Mouse (Mus musculus) ES-Bruce4 (cell line): ENCODE measurements around the gene Nuf2. TPM values are rescaled to one million over a fixed set of nuclear protein-coding genes. Genes with fewer than 3 reads are reported as not detected.

ENCODE experiments used
- H3K27ac ChIP-seq: 2 replicates; pipeline ENCODE4 v1.5.1; 2012; ENCODE audit warnings: low read length, inconsistent platforms; ENCODE audit not compliant: insufficient read depth
- H3K27me3 ChIP-seq: 2 replicates; pipeline ENCODE4 v1.6.1; 2012; ENCODE audit warnings: mild to moderate bottlenecking, low read length, inconsistent platforms; ENCODE audit not compliant: control insufficient read depth, poor library complexity, insufficient read depth, severe bottlenecking
- H3K36me3 ChIP-seq: 2 replicates; pipeline ENCODE4 v1.6.1; 2012; ENCODE audit warnings: inconsistent platforms, mild to moderate bottlenecking, low read length, moderate library complexity; ENCODE audit not compliant: control insufficient read depth, poor library complexity, insufficient read depth, severe bottlenecking
- H3K4me1 ChIP-seq: one replicate; pipeline ENCODE4 v1.8.1; 2011; ENCODE audit warnings: low read length; ENCODE audit not compliant: control insufficient read depth, insufficient read depth
- H3K4me3 ChIP-seq: 2 replicates; pipeline ENCODE4 v1.5.1; 2011; ENCODE audit warnings: low read depth, mild to moderate bottlenecking, low read length
- H3K9ac ChIP-seq: 2 replicates; pipeline ENCODE4 v1.6.1; 2012; ENCODE audit warnings: low read depth, mild to moderate bottlenecking, inconsistent platforms; ENCODE audit not compliant: poor library complexity, severe bottlenecking
- H3K9me3 ChIP-seq: replicated peaks from 2 replicates; pipeline ENCODE4 v1.6.1; 2012; ENCODE audit warnings: mild to moderate bottlenecking, low read length, inconsistent platforms; ENCODE audit not compliant: control insufficient read depth, poor library complexity, insufficient read depth, severe bottlenecking
- CTCF ChIP-seq: IDR thresholded peaks from one replicate; pipeline ENCODE4 v1.8.1; 2011; ENCODE audit warnings: low read depth, low read length
- EP300 ChIP-seq: IDR thresholded peaks from 2 replicates; pipeline ENCODE4 v1.6.1; 2011; ENCODE audit warnings: low read depth, low read length; ENCODE audit not compliant: insufficient read depth
- POLR2A ChIP-seq: IDR thresholded peaks from one replicate; pipeline ENCODE4 v1.8.1; 2011; ENCODE audit warnings: low read length; ENCODE audit not compliant: insufficient read depth
- polyA plus RNA-seq: library from polyadenylated mRNA; stranded (reverse); fragments of >200 nt; gene quantifications from 2 replicates; pipeline ENCODE4 v1.2.4, GENCODE M21; 2011; ENCODE audit warnings: low read depth; ENCODE audit not compliant: missing spikeins, insufficient read depth, insufficient read length

Gene Nuf2
- polyA plus RNA-seq, 1 experiment = 58.3 TPM

DNA sequence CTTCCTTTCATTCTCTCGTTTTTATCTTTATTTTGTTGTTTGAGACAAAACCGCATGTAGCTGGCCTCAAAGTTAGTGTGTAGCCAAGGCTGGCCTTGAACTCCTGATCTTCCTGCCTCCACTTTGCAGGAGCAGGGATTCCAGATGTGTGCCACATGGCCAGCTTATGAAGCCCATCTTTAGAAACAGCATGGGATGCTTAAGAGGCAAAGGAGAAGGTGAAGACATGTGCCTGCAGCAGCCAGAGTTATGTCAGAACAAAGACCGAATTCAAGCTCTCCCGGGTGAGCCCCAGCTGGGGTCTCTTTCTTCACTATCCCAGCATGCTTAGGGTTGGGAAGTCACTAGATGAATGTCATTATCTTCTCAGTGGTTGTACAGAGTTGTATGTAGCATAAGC lies 46.7 kb downstream of the Nuf2 start:
- Histone ChIP-seq H3K9ac (no peak overlapping the region), H3K4me3 (no peak overlapping the region), H3K27me3 (no peaks in the 10 kb centered on the region; the same call in 1 of the 2 replicates), H3K36me3 (no peaks in the 10 kb centered on the region), H3K4me1 (no peaks in the 10 kb centered on the region), H3K9me3 (no peaks in the 10 kb centered on the region), H3K27ac (no peak overlapping the region)
- TF ChIP-seq POLR2A (no peak), EP300 (no peak), CTCF (no peak)

DNA sequence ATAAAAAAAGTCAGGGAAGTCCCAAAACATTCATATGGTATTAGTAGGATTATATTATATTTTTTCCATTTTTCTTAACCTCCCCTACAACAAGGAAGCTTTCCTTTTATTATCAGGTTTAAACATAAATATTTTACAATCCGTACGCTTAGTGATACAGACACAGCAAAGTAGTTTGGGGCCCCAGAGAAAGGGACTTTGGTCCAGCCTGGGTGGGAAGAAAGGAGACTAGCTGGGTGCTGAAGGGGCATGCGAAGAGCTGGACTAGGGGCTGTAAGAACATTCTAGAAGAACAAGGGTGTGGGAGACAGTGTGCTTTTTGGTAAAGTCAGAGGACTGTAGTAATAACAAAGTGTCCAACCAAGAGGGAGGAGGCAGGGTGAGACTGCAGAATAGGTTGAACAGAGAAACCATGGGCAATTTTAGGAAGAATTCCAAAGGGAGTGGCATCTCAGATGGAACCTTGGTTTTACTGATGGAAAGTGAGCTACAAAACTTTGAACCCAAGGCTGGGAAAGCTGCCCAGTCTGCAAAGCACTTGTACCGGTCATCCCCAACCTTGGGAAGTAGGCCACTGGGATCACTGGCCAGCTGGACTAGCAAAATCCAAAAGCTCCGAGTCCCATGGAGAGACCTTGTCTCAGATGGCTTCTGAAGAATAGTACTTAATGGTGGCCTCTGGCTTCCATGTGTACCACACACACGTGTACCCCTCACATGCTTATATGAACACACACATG lies 48.5 kb downstream of the Nuf2 start:
- H3K9me3 ChIP-seq = no peaks in the 10 kb centered on the region
- no peaks in the 10 kb centered on the region for H3K4me1 ChIP-seq
- H3K9ac ChIP-seq = no peak overlapping the region
- no peak for TF ChIP-seq CTCF
- H3K4me3 ChIP-seq = no peak overlapping the region
- H3K36me3 ChIP-seq = no peaks in the 10 kb centered on the region
- no peak overlapping the region for H3K27ac ChIP-seq
- no peaks in the 10 kb centered on the region; the same call in 1 of the 2 replicates for H3K27me3 ChIP-seq

DNA sequence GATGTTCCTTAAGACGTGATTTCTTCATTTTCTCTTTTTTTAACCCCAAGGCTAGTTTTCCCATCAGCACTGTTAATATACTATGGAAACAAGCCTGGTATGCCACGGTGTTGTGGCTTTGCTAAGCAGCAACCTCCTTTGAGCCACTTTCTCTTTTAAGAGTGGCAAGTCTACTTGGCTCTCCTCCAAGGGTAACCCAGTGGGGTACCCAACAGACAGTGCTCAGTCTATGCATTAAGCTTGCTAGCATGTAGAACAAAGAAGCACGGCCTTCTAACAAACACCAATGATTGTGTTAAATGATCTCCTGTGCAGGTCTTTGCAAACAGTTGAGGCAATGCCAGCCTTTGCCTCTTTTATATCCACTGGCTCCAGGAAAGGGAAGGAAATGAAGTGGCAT lies 60.1 kb downstream of the Nuf2 start:
- TF ChIP-seq POLR2A (no peak), CTCF (no peak), EP300 (no peak)
- no peak overlapping the region for H3K9ac ChIP-seq
- no peaks in the 10 kb centered on the region for H3K4me1 ChIP-seq
- no peak overlapping the region for H3K27ac ChIP-seq
- H3K36me3 ChIP-seq = no peaks in the 10 kb centered on the region
- no peaks in the 10 kb centered on the region; the same call in 1 of the 2 replicates for H3K27me3 ChIP-seq
- H3K4me3 ChIP-seq = no peak overlapping the region
- no peaks in the 10 kb centered on the region for H3K9me3 ChIP-seq

DNA sequence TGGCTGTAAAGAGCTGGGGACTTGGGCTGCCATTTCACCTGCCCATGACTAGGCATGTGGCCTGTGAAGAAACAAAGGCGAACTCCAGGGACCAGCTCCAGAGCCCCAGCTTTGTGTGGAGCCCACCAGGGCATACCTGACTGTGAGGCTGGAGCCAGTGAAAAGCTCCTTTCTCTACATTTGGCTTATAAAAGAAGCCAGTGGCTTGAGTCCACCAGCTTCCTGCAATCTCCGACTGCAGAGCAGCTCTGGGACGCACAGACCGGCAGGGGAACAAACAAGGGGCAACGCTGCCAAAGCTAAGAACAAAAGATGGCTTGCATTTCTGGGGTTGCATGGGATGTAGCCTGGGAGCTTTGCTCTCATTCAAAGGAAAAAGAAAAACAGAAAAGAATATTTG lies 63.5 kb downstream of the Nuf2 start:
- no peaks in the 10 kb centered on the region for H3K36me3 ChIP-seq
- H3K9ac ChIP-seq = no peak overlapping the region
- H3K27me3 ChIP-seq = no peaks in the 10 kb centered on the region; the same call in 1 of the 2 replicates
- no peak overlapping the region for H3K27ac ChIP-seq
- TF ChIP-seq POLR2A = no peak
- no peak for TF ChIP-seq EP300
- no peak for TF ChIP-seq CTCF
- H3K4me3 ChIP-seq = no peak overlapping the region
- no peaks in the 10 kb centered on the region for H3K4me1 ChIP-seq
- H3K9me3 ChIP-seq = no peaks in the 10 kb centered on the region

DNA sequence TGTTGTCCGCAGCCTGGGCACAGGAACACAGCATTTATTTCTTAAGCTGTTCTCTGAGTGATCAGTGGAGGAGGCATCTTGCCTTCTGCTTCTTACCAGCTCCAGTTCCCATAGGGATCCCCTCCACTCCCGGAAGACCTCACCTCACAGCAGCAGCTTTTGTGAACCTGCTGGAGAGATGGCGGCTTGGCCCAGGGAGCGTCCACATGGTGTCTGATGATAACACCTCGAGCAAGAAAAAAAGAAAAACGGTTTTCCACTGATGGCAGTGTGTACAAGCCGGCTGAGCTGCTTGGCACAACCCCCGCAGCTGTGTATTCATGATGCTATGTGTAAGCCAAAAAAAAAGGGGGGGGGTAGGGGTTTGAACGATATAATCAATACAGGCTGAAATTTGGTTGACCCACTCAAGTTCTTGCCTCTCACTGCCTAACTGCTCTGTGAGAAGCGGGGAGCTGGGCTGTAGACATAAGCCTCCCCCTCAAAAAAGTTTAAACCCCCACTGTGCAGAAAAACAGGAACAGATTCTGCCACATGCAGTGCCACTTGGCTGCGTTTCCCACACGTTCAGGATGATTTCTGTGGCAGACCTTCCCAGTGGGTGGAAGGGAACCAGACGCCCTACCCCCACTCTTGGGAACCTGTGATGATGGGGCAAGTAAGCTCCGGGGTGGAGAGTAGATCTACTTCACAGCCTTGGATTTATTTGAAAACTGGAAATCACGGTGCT lies 68.7 kb downstream of the Nuf2 start:
- no peaks in the 10 kb centered on the region for H3K27me3 ChIP-seq
- no peaks in the 10 kb centered on the region for H3K4me1 ChIP-seq
- no peaks in the 10 kb centered on the region for H3K9me3 ChIP-seq
- H3K4me3 ChIP-seq = no peak overlapping the region
- H3K27ac ChIP-seq = no peak overlapping the region
- H3K9ac ChIP-seq = no peak overlapping the region
- no peak for TF ChIP-seq POLR2A
- no peak for TF ChIP-seq CTCF
- TF ChIP-seq EP300 = no peak
- no peaks in the 10 kb centered on the region for H3K36me3 ChIP-seq
